Mouse (Mus musculus): ENCODE data around the gene Gm27027.

The Gm27027 gene

GRCm38 (mm10) chr2:93988440-93988839 lies 7.7 kb downstream of the Gm27027 start:
- H3K36me3 ChIP-seq (ENCODE audit: insufficient read depth, low read length): peaks cover 98% of the 10 kb centered on the region
- no peak for TF ChIP-seq CTCF (conservative IDR thresholded peaks at IDR 0.05; ENCODE audit: low read length)
- H3K27me3 ChIP-seq (ENCODE audit: insufficient read depth, low read length): no peaks in the 10 kb centered on the region
- H3K4me1 ChIP-seq (replicated peaks; ENCODE audit: low read depth, low read length): peaks cover 11% of the 10 kb centered on the region; the same call in 1 of the 2 replicates
- H3K9me3 ChIP-seq (ENCODE audit: low read length): no peaks in the 10 kb centered on the region
- H3K4me3 ChIP-seq (replicated peaks; ENCODE audit: low read length): no peak overlapping the region

GRCm38 (mm10) chr2:93982457-93983235 lies 13.5 kb downstream of the Gm27027 start:
- peaks cover 96% of the 10 kb centered on the region for H3K36me3 ChIP-seq (ENCODE audit: insufficient read depth, low read length)
- no peaks in the 10 kb centered on the region for H3K9me3 ChIP-seq (ENCODE audit: low read length)
- TF ChIP-seq CTCF (conservative IDR thresholded peaks at IDR 0.05; ENCODE audit: low read length): no peak
- peaks cover 10% of the 10 kb centered on the region; the same call in 1 of the 2 replicates for H3K4me1 ChIP-seq (replicated peaks; ENCODE audit: low read depth, low read length)
- peaks cover 3% of the 10 kb centered on the region for H3K27me3 ChIP-seq (ENCODE audit: insufficient read depth, low read length)
- no peak overlapping the region for H3K4me3 ChIP-seq (replicated peaks; ENCODE audit: low read length)

- Histone ChIP-seq H3K4me3 (replicated peaks; ENCODE audit: low read length) (no peak overlapping the region), H3K36me3 (ENCODE audit: insufficient read depth, low read length) (peaks cover 65% of the 10 kb centered on the region), H3K9me3 (ENCODE audit: low read length) (no peaks in the 10 kb centered on the region), H3K27me3 (ENCODE audit: insufficient read depth, low read length) (peaks cover 12% of the 10 kb centered on the region), H3K4me1 (replicated peaks; ENCODE audit: low read depth, low read length) (peaks cover 40% of the 10 kb centered on the region)
- TF ChIP-seq POU5F1 (IDR thresholded peaks at IDR 0.05; ENCODE audit: borderline replicate concordance, low read length) (no peak), CTCF (conservative IDR thresholded peaks at IDR 0.05; ENCODE audit: low read length) (no peak), NANOG (IDR thresholded peaks at IDR 0.05; ENCODE audit: borderline replicate concordance, low read length) (no peak)
Measured at GRCm38 (mm10) chr2:93979249-93980120, 16.7 kb downstream of the Gm27027 start.

GRCm38 (mm10) chr2:93976436-93977252 lies 19.5 kb downstream of the Gm27027 start:
- no peak for TF ChIP-seq NANOG (IDR thresholded peaks at IDR 0.05; ENCODE audit: borderline replicate concordance, low read length)
- no peak for TF ChIP-seq POU5F1 (IDR thresholded peaks at IDR 0.05; ENCODE audit: borderline replicate concordance, low read length)
- no peak for TF ChIP-seq CTCF (conservative IDR thresholded peaks at IDR 0.05; ENCODE audit: low read length)
- Histone ChIP-seq H3K4me1 (replicated peaks; ENCODE audit: low read depth, low read length) (peaks cover 40% of the 10 kb centered on the region), H3K36me3 (ENCODE audit: insufficient read depth, low read length) (peaks cover 37% of the 10 kb centered on the region), H3K9me3 (ENCODE audit: low read length) (no peaks in the 10 kb centered on the region), H3K4me3 (replicated peaks; ENCODE audit: low read length) (peak overlapping the region; percentile 71), H3K27me3 (ENCODE audit: insufficient read depth, low read length) (peaks cover 33% of the 10 kb centered on the region)

GRCm38 (mm10) chr2:93975526-93976435 lies 20.4 kb downstream of the Gm27027 start:
- no peak for TF ChIP-seq POU5F1 (IDR thresholded peaks at IDR 0.05; ENCODE audit: borderline replicate concordance, low read length)
- TF ChIP-seq CTCF (conservative IDR thresholded peaks at IDR 0.05; ENCODE audit: low read length): no peak
- no peak for TF ChIP-seq NANOG (IDR thresholded peaks at IDR 0.05; ENCODE audit: borderline replicate concordance, low read length)

GRCm38 (mm10) chr2:93975041-93975440 lies 21.1 kb downstream of the Gm27027 start:
- Histone ChIP-seq H3K27me3 (ENCODE audit: insufficient read depth, low read length) (peaks cover 40% of the 10 kb centered on the region), H3K36me3 (ENCODE audit: insufficient read depth, low read length) (peaks cover 21% of the 10 kb centered on the region), H3K9me3 (ENCODE audit: low read length) (no peaks in the 10 kb centered on the region), H3K4me3 (replicated peaks; ENCODE audit: low read length) (no peak overlapping the region; the same call in 1 of the 2 replicates), H3K4me1 (replicated peaks; ENCODE audit: low read depth, low read length) (peaks cover 38% of the 10 kb centered on the region)
- TF ChIP-seq NANOG (IDR thresholded peaks at IDR 0.05; ENCODE audit: borderline replicate concordance, low read length) (no peak), POU5F1 (IDR thresholded peaks at IDR 0.05; ENCODE audit: borderline replicate concordance, low read length) (no peak), CTCF (conservative IDR thresholded peaks at IDR 0.05; ENCODE audit: low read length) (no peak)

More at GRCm38 (mm10) chr2:93975526-93976435, 20.4 kb downstream of the Gm27027 start:
- Histone ChIP-seq H3K4me3 (replicated peaks; ENCODE audit: low read length) (peak overlapping the region; percentile 71), H3K27me3 (ENCODE audit: insufficient read depth, low read length) (peaks cover 40% of the 10 kb centered on the region), H3K4me1 (replicated peaks; ENCODE audit: low read depth, low read length) (peaks cover 40% of the 10 kb centered on the region), H3K9me3 (ENCODE audit: low read length) (no peaks in the 10 kb centered on the region), H3K36me3 (ENCODE audit: insufficient read depth, low read length) (peaks cover 28% of the 10 kb centered on the region)

GRCm38 (mm10) chr2:93971647-93972046 lies 24.5 kb downstream of the Gm27027 start:
- no peaks in the 10 kb centered on the region for H3K9me3 ChIP-seq (ENCODE audit: low read length)
- no peaks in the 10 kb centered on the region for H3K36me3 ChIP-seq (ENCODE audit: insufficient read depth, low read length)
- TF ChIP-seq NANOG (IDR thresholded peaks at IDR 0.05; ENCODE audit: borderline replicate concordance, low read length): no peak
- TF ChIP-seq POU5F1 (IDR thresholded peaks at IDR 0.05; ENCODE audit: borderline replicate concordance, low read length): no peak
- TF ChIP-seq CTCF (conservative IDR thresholded peaks at IDR 0.05; ENCODE audit: low read length): no peak
- H3K4me3 ChIP-seq (replicated peaks; ENCODE audit: low read length): no peak overlapping the region
- peaks cover 28% of the 10 kb centered on the region for H3K27me3 ChIP-seq (ENCODE audit: insufficient read depth, low read length)
- peaks cover 21% of the 10 kb centered on the region for H3K4me1 ChIP-seq (replicated peaks; ENCODE audit: low read depth, low read length)
